ENCODE assay signal across 29 mouse cellular contexts in genomic region chr11:113196234-113197007, GRCm38 (mm10).
DNase-seq lines count a peak whose midpoint lies in the region; ATAC-seq lines count a peak whose summit lies in the region.
"Had no signal": no experiment of that assay in that cellular context is flagged by ENCODE, and none has a peak within 500 bp of the region (broad histone marks: within the 10 kb centered on the region; RNA-seq: fewer than 3 reads in every experiment).

No protein-coding gene starts in this region.

- no peaks in the 10 kb centered on the region for H3K36me3 ChIP-seq in forebrain, embryonic 15.5 days
- no peaks in the 10 kb centered on the region for H3K36me3 ChIP-seq in forebrain, embryonic 14.5 days (ENCODE audit: control insufficient read depth, insufficient read depth, low read length)
- H3K36me3 ChIP-seq in limb, embryonic 15.5 days = no peaks in the 10 kb centered on the region
- no peaks in the 10 kb centered on the region for H3K36me3 ChIP-seq in intestine, embryonic 16.5 days (ENCODE audit: control insufficient read depth, insufficient read depth, low read length)
- H3K36me3 ChIP-seq: G1E; liver, embryonic 15.5 days; midbrain, embryonic 10.5 days; midbrain, embryonic 15.5 days had no signal

- DNase-seq in forebrain, embryonic 14.5 days (ENCODE audit: low spot score) = no peak
- DNase-seq in thymus, postnatal 0 days (ENCODE audit: low spot score) = peak; percentile 64
- no peak for DNase-seq in thymus, postnatal 14 days
- DNase-seq in lung, postnatal 10 days = no peak
- no peak for DNase-seq in left cerebral cortex, postnatal 10 days (ENCODE audit: extremely low spot score in 1 of 2, low spot score in 2 of 2)
- DNase-seq: adrenal gland, postnatal 10 days; cerebellum, adult 11 months; cerebellum, adult 9-10 months; cerebellum, postnatal 36 days; gastrocnemius, postnatal 25 days; heart, adult 11 months; heart, postnatal 36 days; kidney, adult 2 months; kidney, postnatal 4 days; left cerebral cortex, postnatal 4 days; lung, embryonic 14.5 days; right cerebral cortex, adult 18-20 months; right cerebral cortex, postnatal 4 days; thymus, adult 2 months had no signal

- H3K4me1 ChIP-seq in forebrain, embryonic 15.5 days = peaks cover 81% of the 10 kb centered on the region
- peaks cover 31% of the 10 kb centered on the region for H3K4me1 ChIP-seq in forebrain, embryonic 14.5 days (ENCODE audit: control insufficient read depth, insufficient read depth, low read length)
- peaks cover 40% of the 10 kb centered on the region for H3K4me1 ChIP-seq in limb, embryonic 15.5 days
- peaks cover 8% of the 10 kb centered on the region for H3K4me1 ChIP-seq in intestine, embryonic 16.5 days (ENCODE audit: control insufficient read depth, insufficient read depth, low read length)
- H3K4me1 ChIP-seq: liver, embryonic 15.5 days had no signal

- H3K4me2 ChIP-seq in forebrain, embryonic 15.5 days (replicated peaks) = no peak overlapping the region
- H3K4me2 ChIP-seq in forebrain, embryonic 14.5 days (ENCODE audit: low read length) = no peak overlapping the region
- no peak overlapping the region for H3K4me2 ChIP-seq in limb, embryonic 15.5 days
- H3K4me2 ChIP-seq in intestine, embryonic 16.5 days (ENCODE audit: low read depth, low read length) = no peak overlapping the region
- H3K4me2 ChIP-seq: heart, embryonic 11.5 days; hindbrain, embryonic 14.5 days; liver, embryonic 15.5 days; lung, embryonic 14.5 days; midbrain, embryonic 15.5 days had no signal

- intact Hi-C loops in left cerebral cortex, postnatal 10 days (cut with DNase I) = no loop called here

- H3K27me3 ChIP-seq in forebrain, embryonic 15.5 days = no peaks in the 10 kb centered on the region
- no peaks in the 10 kb centered on the region for H3K27me3 ChIP-seq in forebrain, embryonic 14.5 days (replicated peaks; ENCODE audit: control insufficient read depth, insufficient read depth, low read length)
- peaks cover 7% of the 10 kb centered on the region; the same call in 1 of the 2 replicates for H3K27me3 ChIP-seq in limb, embryonic 15.5 days
- H3K27me3 ChIP-seq in intestine, embryonic 16.5 days (replicated peaks; ENCODE audit: control insufficient read depth, insufficient read depth, low read length) = peaks cover 4% of the 10 kb centered on the region; the same call in 1 of the 2 replicates
- H3K27me3 ChIP-seq: midbrain, embryonic 15.5 days had no signal

- ATAC-seq in forebrain, embryonic 15.5 days (replicated peaks) = no peak
- no peak for ATAC-seq in forebrain, embryonic 14.5 days
- ATAC-seq in limb, embryonic 15.5 days (ENCODE audit: insufficient number of reproducible peaks, low FRiP score, low TSS enrichment, low read depth) = no peak
- no peak for ATAC-seq in intestine, embryonic 16.5 days
- ATAC-seq: midbrain, embryonic 15.5 days had no signal

- H3K27ac ChIP-seq in forebrain, embryonic 15.5 days (replicated peaks) = peak overlapping the region; percentile 39
- no peak overlapping the region for H3K27ac ChIP-seq in forebrain, embryonic 14.5 days (ENCODE audit: low read depth, low read length)
- 0 out of 2 replicates have a peak overlapping the region, but pooled peaks have one; percentile 17 for H3K27ac ChIP-seq in limb, embryonic 15.5 days
- no peak overlapping the region for H3K27ac ChIP-seq in intestine, embryonic 16.5 days (ENCODE audit: low read length)
- H3K27ac ChIP-seq: hindbrain, embryonic 14.5 days; kidney, postnatal 0 days; liver, embryonic 15.5 days; midbrain, embryonic 10.5 days; midbrain, embryonic 15.5 days had no signal

- H3K9ac ChIP-seq in forebrain, embryonic 15.5 days (replicated peaks) = no peak overlapping the region
- no peak overlapping the region for H3K9ac ChIP-seq in forebrain, embryonic 14.5 days (ENCODE audit: low read length)
- H3K9ac ChIP-seq in limb, embryonic 15.5 days = no peak overlapping the region
- no peak overlapping the region for H3K9ac ChIP-seq in intestine, embryonic 16.5 days (ENCODE audit: low read depth, low read length)
- H3K9ac ChIP-seq: hindbrain, embryonic 14.5 days; liver, embryonic 15.5 days; lung, embryonic 14.5 days; midbrain, embryonic 15.5 days had no signal

- whole genome bisulfite sequencing in forebrain, embryonic 15.5 days = 85% methylated on average over 19 of the region's 19 CpGs
- WGBS in forebrain, embryonic 14.5 days = 86% methylated on average over 19 of the region's 19 CpGs
- WGBS in limb, embryonic 15.5 days = 78% methylated on average over 19 of the region's 19 CpGs
- WGBS in intestine, embryonic 16.5 days = 84% methylated on average over 19 of the region's 19 CpGs

- no peaks in the 10 kb centered on the region for H3K9me3 ChIP-seq in forebrain, embryonic 15.5 days
- no peaks in the 10 kb centered on the region for H3K9me3 ChIP-seq in forebrain, embryonic 14.5 days (replicated peaks; ENCODE audit: control insufficient read depth, low read length)
- no peaks in the 10 kb centered on the region for H3K9me3 ChIP-seq in limb, embryonic 15.5 days
- no peaks in the 10 kb centered on the region for H3K9me3 ChIP-seq in intestine, embryonic 16.5 days (ENCODE audit: control insufficient read depth, low read length)
- H3K9me3 ChIP-seq: liver, embryonic 15.5 days; midbrain, embryonic 10.5 days; midbrain, embryonic 15.5 days had no signal

- H3K4me3 ChIP-seq in forebrain, embryonic 15.5 days = no peak overlapping the region
- no peak overlapping the region for H3K4me3 ChIP-seq in forebrain, embryonic 14.5 days (ENCODE audit: low read depth, low read length)
- no peak overlapping the region for H3K4me3 ChIP-seq in limb, embryonic 15.5 days
- H3K4me3 ChIP-seq in intestine, embryonic 16.5 days (ENCODE audit: low read length) = no peak overlapping the region
- H3K4me3 ChIP-seq: liver, embryonic 15.5 days; midbrain, embryonic 10.5 days; midbrain, embryonic 15.5 days had no signal

Comparison
In these comparisons a context has a peak if more than half of its experiments do, and no peak if none do; other contexts are left out.
1. H3K27ac ChIP-seq: peak in forebrain, embryonic 15.5 days (single experiment) and limb, embryonic 15.5 days (single experiment); none in forebrain, embryonic 14.5 days (single experiment) and intestine, embryonic 16.5 days (single experiment).